Mouse (Mus musculus): Measurements from ENCODE around the gene Ttc9.

The Ttc9 gene

GRCm38 (mm10) chr12:81630915-81631660 lies at the start of gene Ttc9:
Ttc9 (plus strand) TSS chr12:81631249.
- in situ Hi-C loops (cut with MboI; ENCODE audit: unreplicated experiment in 2 of 2), result no loop called here

- in situ Hi-C loops (cut with MboI; ENCODE audit: unreplicated experiment in 2 of 2), result loop anchor here (5.0 to 10.0 kb wide), 2 partner anchors 60 to 108 kb away; partner anchors contain the start of genes Cox16 (in 1 of the 2), Gm20498 (in 1 of the 2) and Synj2bp (in 1 of the 2)
Observed at GRCm38 (mm10) chr12:81594902-81595671, 36.0 kb upstream of the Ttc9 start, which contains the start of gene Med6. Med6 (minus strand) TSS chr12:81595008.

GRCm38 (mm10) chr12:81596547-81597262 lies 34.3 kb upstream of the Ttc9 start:
- in situ Hi-C loops (cut with MboI; ENCODE audit: unreplicated experiment in 2 of 2), result loop anchor here in 1 of 2 experiments (10.0 kb wide), 1 partner anchor 62 kb away; the partner anchor contains the start of genes Gm20498 and Synj2bp

GRCm38 (mm10) chr12:81604995-81605784 lies 25.9 kb upstream of the Ttc9 start:
- in situ Hi-C loops (cut with MboI; ENCODE audit: unreplicated experiment in 2 of 2), result loop anchor here (25.0 kb wide), 2 partner anchors 307 to 857 kb away; no protein-coding TSS in a partner anchor

GRCm38 (mm10) chr12:81609445-81609844 lies 21.6 kb upstream of the Ttc9 start:
- in situ Hi-C loops (cut with MboI; ENCODE audit: unreplicated experiment in 2 of 2), result loop anchor here (25.0 kb wide), 2 partner anchors 303 to 853 kb away; no protein-coding TSS in a partner anchor

- in situ Hi-C loops (cut with MboI; ENCODE audit: unreplicated experiment in 2 of 2), result loop anchor here (5.0 to 25.0 kb wide), 6 partner anchors 171 to 1399 kb away; no protein-coding TSS in a partner anchor
Observed at GRCm38 (mm10) chr12:81615807-81616206, 15.2 kb upstream of the Ttc9 start.

- in situ Hi-C loops (cut with MboI; ENCODE audit: unreplicated experiment in 2 of 2), result loop anchor here (5.0 to 25.0 kb wide), 6 partner anchors 170 to 1398 kb away; no protein-coding TSS in a partner anchor
Observed at GRCm38 (mm10) chr12:81616980-81617379, 14.1 kb upstream of the Ttc9 start.

- in situ Hi-C loops (cut with MboI; ENCODE audit: unreplicated experiment in 2 of 2), result loop anchor here (5.0 to 25.0 kb wide), 6 partner anchors 168 to 1395 kb away; no protein-coding TSS in a partner anchor
Observed at GRCm38 (mm10) chr12:81619302-81619701, 11.7 kb upstream of the Ttc9 start.

GRCm38 (mm10) chr12:81623377-81623776 lies 7.7 kb upstream of the Ttc9 start:
- in situ Hi-C loops (cut with MboI; ENCODE audit: unreplicated experiment in 2 of 2), result loop anchor here (5.0 to 25.0 kb wide), 5 partner anchors 164 to 839 kb away; no protein-coding TSS in a partner anchor

- in situ Hi-C loops (cut with MboI; ENCODE audit: unreplicated experiment in 2 of 2), result loop anchor here in 1 of 2 experiments (10.0 kb wide), 1 partner anchor 642 kb away; no protein-coding TSS in a partner anchor
Observed at GRCm38 (mm10) chr12:81626226-81626861, 4.7 kb upstream of the Ttc9 start.

- in situ Hi-C loops (cut with MboI; ENCODE audit: unreplicated experiment in 2 of 2), result loop anchor here in 1 of 2 experiments (10.0 kb wide), 1 partner anchor 643 kb away; no protein-coding TSS in a partner anchor
Observed at GRCm38 (mm10) chr12:81627426-81627825, 3.6 kb upstream of the Ttc9 start.

- in situ Hi-C loops (cut with MboI; ENCODE audit: unreplicated experiment in 2 of 2), result loop anchor here in 1 of 2 experiments (10.0 kb wide), 1 partner anchor 643 kb away; no protein-coding TSS in a partner anchor
Observed at GRCm38 (mm10) chr12:81628091-81628490, 3.0 kb upstream of the Ttc9 start.

GRCm38 (mm10) chr12:81630520-81630914 lies 532 bp upstream of the Ttc9 start:
- in situ Hi-C loops (cut with MboI; ENCODE audit: unreplicated experiment in 2 of 2), result no loop called here

- in situ Hi-C loops (cut with MboI; ENCODE audit: unreplicated experiment in 2 of 2), result no loop called here
Observed at GRCm38 (mm10) chr12:81631661-81632401, 782 bp downstream of the Ttc9 start.

GRCm38 (mm10) chr12:81633246-81633645 lies 2.2 kb downstream of the Ttc9 start:
- in situ Hi-C loops (cut with MboI; ENCODE audit: unreplicated experiment in 2 of 2), result no loop called here

GRCm38 (mm10) chr12:81640656-81641055 lies 9.6 kb downstream of the Ttc9 start:
- in situ Hi-C loops (cut with MboI; ENCODE audit: unreplicated experiment in 2 of 2), result no loop called here

- in situ Hi-C loops (cut with MboI; ENCODE audit: unreplicated experiment in 2 of 2), result no loop called here
Observed at GRCm38 (mm10) chr12:81642361-81643082, 11.5 kb downstream of the Ttc9 start.

Data from v-Abl transformed pro-B cells (cell line).